Mouse (Mus musculus) CH12.LX (cell line): ENCODE results near the gene Mknk2. TPM values are rescaled to one million over a fixed set of nuclear protein-coding genes. Genes with fewer than 3 reads are reported as not detected.

Experiments used
- DNase-seq: peaks from one replicate; pipeline ENCODE4 v3.0.0-alpha.2; 2013; ENCODE audit errors: extremely low read depth
- H3K27ac ChIP-seq: 2 replicates; pipeline ENCODE4 v1.5.1; 2012; ENCODE audit warnings: low read depth, mild to moderate bottlenecking, control low read depth, moderate library complexity; ENCODE audit not compliant: insufficient read depth
- H3K27me3 ChIP-seq: replicated peaks from 2 replicates; pipeline ENCODE3; 2012; ENCODE audit warnings: inconsistent platforms
- H3K36me3 ChIP-seq, 2 experiments: replicated peaks in 1 of 2; 2 replicates each; pipeline versions ENCODE3 to v1.6.1; 2012; ENCODE audit warnings: inconsistent platforms in 1 of 2, low read length in 1 of 2, mild to moderate bottlenecking in 1 of 2, mixed read lengths in 1 of 2, moderate library complexity in 1 of 2; ENCODE audit not compliant: control insufficient read depth in 1 of 2, insufficient read depth in 1 of 2
- H3K4me1 ChIP-seq, 2 experiments: 2 replicates each; pipeline ENCODE4 v1.6.1; 2012; ENCODE audit warnings: inconsistent platforms in 1 of 2, moderate library complexity in 1 of 2; ENCODE audit not compliant: insufficient read depth in 2 of 2, control insufficient read depth in 1 of 2
- H3K4me2 ChIP-seq: 2 replicates; pipeline ENCODE4 v1.6.1; 2012; ENCODE audit warnings: low read depth, mild to moderate bottlenecking, control low read depth; ENCODE audit not compliant: poor library complexity, insufficient read depth, severe bottlenecking
- H3K4me3 ChIP-seq, 3 experiments: fragments of 150-350 bp in 1 of 3; sonication (generic) in 1 of 3; replicated peaks in 1 of 3; 2 replicates each; pipeline versions ENCODE3 to v1.5.1; 2011 to 2012; ENCODE audit warnings: low read depth in 2 of 3, low read length in 2 of 3, mild to moderate bottlenecking in 2 of 3, moderate library complexity in 2 of 3, control low read depth in 1 of 3, improper control_type of control experiment in 1 of 3, inconsistent platforms in 1 of 3, mixed read lengths in 1 of 3; ENCODE audit not compliant: poor library complexity in 1 of 3
- H3K79me2 ChIP-seq: replicated peaks from 2 replicates; pipeline ENCODE4 v1.6.1; 2012; ENCODE audit warnings: mild to moderate bottlenecking, moderate library complexity; ENCODE audit not compliant: control insufficient read depth, poor library complexity, insufficient read depth, severe bottlenecking; ENCODE audit errors: extremely low read depth
- H3K9ac ChIP-seq: 2 replicates; pipeline ENCODE4 v1.6.1; 2012; ENCODE audit warnings: low read depth, mild to moderate bottlenecking, control low read depth, moderate library complexity; ENCODE audit not compliant: insufficient read depth
- H3K9me3 ChIP-seq: replicated peaks from 2 replicates; pipeline ENCODE3; 2012; ENCODE audit warnings: low read length, inconsistent platforms, mixed read lengths
- BHLHE40 ChIP-seq: IDR thresholded peaks from 2 replicates; pipeline ENCODE4 v1.6.1; 2011; ENCODE audit warnings: mild to moderate bottlenecking, low read depth, low read length, improper control_type of control experiment
- CHD1 ChIP-seq: IDR thresholded peaks from 2 replicates; pipeline ENCODE4 v1.6.1; 2012; ENCODE audit warnings: low read depth, low read length, improper control_type of control experiment, inconsistent platforms
- CHD2 ChIP-seq: IDR thresholded peaks from 2 replicates; pipeline ENCODE4 v1.6.1; 2011; ENCODE audit warnings: low read length, improper control_type of control experiment
- CTCF ChIP-seq, 2 experiments: IDR thresholded peaks in 1 of 2; conservative IDR thresholded peaks in 1 of 2; 2 replicates each; pipeline ENCODE4 v1.5.1; 2011 to 2012; ENCODE audit warnings: low read depth in 2 of 2, low read length in 2 of 2, improper control_type of control experiment in 1 of 2, inconsistent platforms in 1 of 2, mild to moderate bottlenecking in 1 of 2, moderate library complexity in 1 of 2
- E2F4 ChIP-seq: IDR thresholded peaks from 2 replicates; pipeline ENCODE4 v1.6.1; 2011; ENCODE audit warnings: low read depth, low read length, improper control_type of control experiment; ENCODE audit not compliant: insufficient replicate concordance
- ELF1 ChIP-seq: IDR thresholded peaks from 2 replicates; pipeline ENCODE4 v1.6.1; 2014; ENCODE audit warnings: low read depth, mild to moderate bottlenecking, inconsistent platforms, low read length, improper control_type of control experiment
- EP300 ChIP-seq: IDR thresholded peaks from 2 replicates; pipeline ENCODE4 v1.6.1; 2011; ENCODE audit warnings: low read length, improper control_type of control experiment
- ETS1 ChIP-seq: conservative IDR thresholded peaks from 2 replicates; pipeline ENCODE4 v1.6.1; 2012; ENCODE audit warnings: low read depth, mild to moderate bottlenecking, inconsistent platforms, low read length, improper control_type of control experiment, moderate library complexity
- GABPA ChIP-seq: IDR thresholded peaks from 2 replicates; pipeline ENCODE4 v1.6.1; 2012; ENCODE audit warnings: low read depth, low read length, improper control_type of control experiment, inconsistent platforms; ENCODE audit not compliant: insufficient replicate concordance
- HCFC1 ChIP-seq: IDR thresholded peaks from 2 replicates; pipeline ENCODE4 v1.6.1; 2012; ENCODE audit warnings: low read depth, mild to moderate bottlenecking, inconsistent platforms, low read length, improper control_type of control experiment
- IRF4 ChIP-seq: IDR thresholded peaks from 2 replicates; pipeline ENCODE4 v1.6.1; 2014; ENCODE audit warnings: low read depth, mild to moderate bottlenecking, inconsistent platforms, low read length, improper control_type of control experiment
- JUN ChIP-seq: IDR thresholded peaks from 2 replicates; pipeline ENCODE4 v1.6.1; 2011; ENCODE audit warnings: low read depth, mild to moderate bottlenecking, low read length, improper control_type of control experiment, moderate library complexity; ENCODE audit not compliant: insufficient read depth
- JUND ChIP-seq: conservative IDR thresholded peaks from 2 replicates; pipeline ENCODE4 v1.6.1; 2011; ENCODE audit warnings: low read depth, low read length, improper control_type of control experiment
- KAT2A ChIP-seq: IDR thresholded peaks from 2 replicates; pipeline ENCODE4 v1.6.1; 2012; ENCODE audit warnings: low read length, improper control_type of control experiment, inconsistent platforms; ENCODE audit not compliant: insufficient replicate concordance
- MAFK ChIP-seq: IDR thresholded peaks from 2 replicates; pipeline ENCODE4 v1.6.1; 2011; ENCODE audit warnings: low read length, improper control_type of control experiment; ENCODE audit not compliant: insufficient replicate concordance
- MAX ChIP-seq: IDR thresholded peaks from 2 replicates; pipeline ENCODE4 v1.6.1; 2011; ENCODE audit warnings: low read length, improper control_type of control experiment
- MAZ ChIP-seq: IDR thresholded peaks from 2 replicates; pipeline ENCODE4 v1.6.1; 2012; ENCODE audit warnings: low read depth, mild to moderate bottlenecking, inconsistent platforms, low read length, improper control_type of control experiment, moderate library complexity
- MEF2A ChIP-seq: IDR thresholded peaks from 2 replicates; pipeline ENCODE4 v1.6.1; 2014; ENCODE audit warnings: low read depth, mild to moderate bottlenecking, inconsistent platforms, low read length, improper control_type of control experiment, borderline replicate concordance
- MXI1 ChIP-seq: IDR thresholded peaks from 2 replicates; pipeline ENCODE4 v1.6.1; 2011; ENCODE audit warnings: mild to moderate bottlenecking, low read depth, low read length, improper control_type of control experiment
- MYC ChIP-seq: IDR thresholded peaks from 2 replicates; pipeline ENCODE4 v1.6.1; 2011; ENCODE audit warnings: low read depth, mild to moderate bottlenecking, improper control_type of control experiment, low read length
- NELFE ChIP-seq: IDR thresholded peaks from 2 replicates; pipeline ENCODE4 v1.6.1; 2011; ENCODE audit warnings: low read depth, low read length, improper control_type of control experiment
- NRF1 ChIP-seq: IDR thresholded peaks from 2 replicates; pipeline ENCODE4 v1.6.1; 2014; ENCODE audit warnings: low read depth, mild to moderate bottlenecking, inconsistent platforms, low read length, improper control_type of control experiment, moderate library complexity
- PAX5 ChIP-seq: IDR thresholded peaks from 2 replicates; pipeline ENCODE4 v1.6.1; 2012; ENCODE audit warnings: low read length, inconsistent platforms, mixed read lengths
- POLR2A ChIP-seq: IDR thresholded peaks from 2 replicates; pipeline ENCODE4 v1.6.1; 2011; ENCODE audit warnings: low read depth, mild to moderate bottlenecking, improper control_type of control experiment, low read length
- POLR2AphosphoS2 ChIP-seq: IDR thresholded peaks from 2 replicates; pipeline ENCODE4 v1.6.1; 2011; ENCODE audit warnings: low read depth, low read length, improper control_type of control experiment
- RAD21 ChIP-seq: IDR thresholded peaks from 2 replicates; pipeline ENCODE4 v1.6.1; 2011; ENCODE audit warnings: low read depth, mild to moderate bottlenecking, low read length, improper control_type of control experiment, moderate library complexity
- RCOR1 ChIP-seq: conservative IDR thresholded peaks from 2 replicates; pipeline ENCODE4 v1.6.1; 2012; ENCODE audit warnings: low read depth, mild to moderate bottlenecking, inconsistent platforms, low read length, improper control_type of control experiment
- SIN3A ChIP-seq: IDR thresholded peaks from 2 replicates; pipeline ENCODE4 v1.6.1; 2012; ENCODE audit warnings: low read length, improper control_type of control experiment, inconsistent platforms
- SMC3 ChIP-seq: IDR thresholded peaks from 2 replicates; pipeline ENCODE4 v1.6.1; 2011; ENCODE audit warnings: low read depth, low read length, improper control_type of control experiment
- TBP ChIP-seq: conservative IDR thresholded peaks from 2 replicates; pipeline ENCODE4 v1.6.1; 2011; ENCODE audit warnings: low read depth, low read length, improper control_type of control experiment
- TCF12 ChIP-seq: IDR thresholded peaks from 2 replicates; pipeline ENCODE4 v1.6.1; 2014; ENCODE audit warnings: low read depth, mild to moderate bottlenecking, inconsistent platforms, low read length, improper control_type of control experiment
- UBTF ChIP-seq: IDR thresholded peaks from 2 replicates; pipeline ENCODE4 v1.6.1; 2012; ENCODE audit warnings: low read depth, mild to moderate bottlenecking, inconsistent platforms, low read length, improper control_type of control experiment, moderate library complexity
- USF1 ChIP-seq: IDR thresholded peaks from 2 replicates; pipeline ENCODE4 v1.6.1; 2014; ENCODE audit warnings: low read depth, mild to moderate bottlenecking, inconsistent platforms, low read length, improper control_type of control experiment
- USF2 ChIP-seq: conservative IDR thresholded peaks from 2 replicates; pipeline ENCODE4 v1.6.1; 2011; ENCODE audit warnings: low read depth, low read length, improper control_type of control experiment
- ZC3H11A ChIP-seq: IDR thresholded peaks from 2 replicates; pipeline ENCODE4 v1.6.1; 2012; ENCODE audit warnings: low read depth, mild to moderate bottlenecking, inconsistent platforms, low read length, improper control_type of control experiment
- ZKSCAN1 ChIP-seq: IDR thresholded peaks from 2 replicates; pipeline ENCODE4 v1.6.1; 2012; ENCODE audit warnings: low read depth, inconsistent platforms, low read length, improper control_type of control experiment, borderline replicate concordance
- ZMIZ1 ChIP-seq: IDR thresholded peaks from 2 replicates; pipeline ENCODE4 v1.6.1; 2012; ENCODE audit warnings: low read depth, mild to moderate bottlenecking, inconsistent platforms, low read length, improper control_type of control experiment
- ZNF384 ChIP-seq: IDR thresholded peaks from 2 replicates; pipeline ENCODE4 v1.6.1; 2012; ENCODE audit warnings: low read depth, low read length, improper control_type of control experiment, inconsistent platforms
- dilution Hi-C: fragments of 300-500 bp; cut with MboI; formaldehyde crosslinking; loops from 2 replicates; pipeline ENCODE4 v1.14.3; 2020; ENCODE audit warnings: low sequenced_read_pairs; ENCODE audit not compliant: extremely low pct_unique_long_range_greater_than_20kb, extremely low pct_ligation_motif_present
- in situ Hi-C: fragments of 300-500 bp; cut with MboI; formaldehyde crosslinking; loops from 3 replicates; pipeline ENCODE4 v1.14.3; 2019; ENCODE audit warnings: low sequenced_read_pairs, low pct_ligation_motif_present, low pct_unique_long_range_greater_than_20kb, mixed read lengths
- polyA plus RNA-seq: library from polyadenylated mRNA; unstranded; fragments of >175 nt; gene quantifications from 2 replicates; pipeline ENCODE4 v1.2.1, GENCODE M21; 2012; ENCODE audit warnings: low read depth; ENCODE audit not compliant: insufficient read length
- total RNA-seq, 2 experiments: library from RNA; depleted of rRNA; stranded (reverse); fragments of 300-350 nt in 1 of 2; fragments of >200 nt in 1 of 2; gene quantifications; 2 replicates each; pipeline ENCODE4 v1.2.3; 2012 to 2014

Gene Mknk2
- total and polyA plus RNA-seq, 3 experiments: 91.5 to 199 (median 138) TPM

GRCm38 (mm10) chr10:80623457-80624191, 54.3 kb downstream of the Mknk2 start:
- Histone ChIP-seq H3K4me2 (peak overlapping the region; percentile 66), H3K4me3 (peak overlapping the region; percentile 87 to 99 (median 99)), H3K4me1 (peaks cover 27 to 53% of the 10 kb centered on the region in 2 experiments), H3K27me3 (no peaks in the 10 kb centered on the region), H3K27ac (peak overlapping the region; percentile 78), H3K9ac (peak overlapping the region; percentile 99), H3K9me3 (no peaks in the 10 kb centered on the region), H3K79me2 (peaks cover 33% of the 10 kb centered on the region), H3K36me3 (peaks cover 3 to 41% of the 10 kb centered on the region in 2 experiments)
- peak; percentile 69 for DNase-seq
- no peak for TF ChIP-seq ZKSCAN1
- no peak for TF ChIP-seq RCOR1
- no peak for TF ChIP-seq UBTF
- peak; percentile 28; the same call in 1 of the 2 replicates for TF ChIP-seq MYC
- no peak for TF ChIP-seq KAT2A
- no peak for TF ChIP-seq MAFK
- TF ChIP-seq GABPA: no peak
- TF ChIP-seq NRF1: peak; percentile 36; the same call in 1 of the 2 replicates
- no peak for TF ChIP-seq PAX5
- no peak; the same call in 1 of the 2 replicates for TF ChIP-seq CHD2
- no peak for TF ChIP-seq USF2
- 0 out of 4 replicates have a peak, but pooled peaks of 1 of the 2 experiments have one; percentile 13 for TF ChIP-seq CTCF (conservative IDR thresholded peaks at IDR 0.05 in 1 of 2, IDR thresholded peaks at IDR 0.05 in 1 of 2; ENCODE audit: low read depth in 2 of 2, low read length in 2 of 2)
- TF ChIP-seq SIN3A: peak; percentile 94
- TF ChIP-seq HCFC1: peak; percentile 52
- TF ChIP-seq NELFE: no peak
- TF ChIP-seq ZMIZ1: 0 out of 2 replicates have a peak, but pooled peaks have one; percentile 0
- TF ChIP-seq TCF12: 0 out of 2 replicates have a peak, but pooled peaks have one; percentile 24
- no peak for TF ChIP-seq EP300
- peak; percentile 29 for TF ChIP-seq IRF4
- TF ChIP-seq JUN: no peak
- TF ChIP-seq ZC3H11A: no peak
- no peak for TF ChIP-seq ZNF384
- TF ChIP-seq E2F4: no peak
- peak; percentile 91; the same call in 1 of the 2 replicates for TF ChIP-seq MAZ
- peak; percentile 38; the same call in 1 of the 2 replicates for TF ChIP-seq POLR2AphosphoS2
- TF ChIP-seq MEF2A: no peak
- no peak for TF ChIP-seq JUND
- no peak; the same call in 1 of the 2 replicates for TF ChIP-seq BHLHE40
- no peak for TF ChIP-seq ETS1
- TF ChIP-seq MAX: no peak; the same call in 1 of the 2 replicates
- TF ChIP-seq TBP: no peak
- TF ChIP-seq RAD21: no peak
- peak; percentile 83 for TF ChIP-seq ELF1
- TF ChIP-seq SMC3: no peak
- TF ChIP-seq CHD1: no peak
- TF ChIP-seq MXI1: peak; percentile 83
- TF ChIP-seq POLR2A: 0 out of 2 replicates have a peak, but pooled peaks have one; percentile 41
- no peak for TF ChIP-seq USF1
- in situ Hi-C loops (no loop called here), dilution Hi-C loops (no loop called here)
